Mouse (Mus musculus): Measurements from ENCODE around the gene Svs3b. TPM values are rescaled to one million over a fixed set of nuclear protein-coding genes. Genes with fewer than 3 reads are reported as not detected.
"Not testable (repeated sequence)": the region's sequence is repeated elsewhere in the genome, so short reads cannot be mapped to it uniquely, and the experiment has no call there.

The Svs3b gene
- total RNA-seq (2021), result not detected
- long read RNA-seq, experiment 1, result 0 reads
- long read RNA-seq, experiment 2, result 0 reads

GRCm38 (mm10) chr2:164256540-164256939 lies at the start of gene Svs3b:
Gene Svs3b, minus strand, starts transcription at chr2:164256640.
- DNase-seq (ENCODE audit: low spot score in 2 of 2), result not testable (repeated sequence)

- not testable (repeated sequence) for DNase-seq (ENCODE audit: low spot score in 2 of 2)
These were observed 32.5 kb upstream of the Svs3b start, which contains the start of gene Svs3a for GRCm38 (mm10) chr2:164288968-164289367. Gene Svs3a, plus strand, starts transcription at chr2:164289268.

- DNase-seq (ENCODE audit: low spot score in 2 of 2), result no peak
These were observed 21.9 kb upstream of the Svs3b start, which contains the start of gene Svs4 for GRCm38 (mm10) chr2:164278359-164278758. Gene Svs4, minus strand, starts transcription at chr2:164278459.

GRCm38 (mm10) chr2:164238366-164238765 lies 18.1 kb downstream of the Svs3b start, which contains the start of gene Svs2:
Gene Svs2, minus strand, starts transcription at chr2:164238466.
- no peak for DNase-seq (ENCODE audit: low spot score in 2 of 2)

GRCm38 (mm10) chr2:164232671-164233070 lies 23.8 kb downstream of the Svs3b start:
- DNase-seq (ENCODE audit: low spot score in 2 of 2), result no peak

- no peak for DNase-seq (ENCODE audit: low spot score in 2 of 2)
These were observed 27.9 kb downstream of the Svs3b start for GRCm38 (mm10) chr2:164228361-164229070.

GRCm38 (mm10) chr2:164221522-164221921 lies 34.9 kb downstream of the Svs3b start, which contains the start of gene Wfdc15b:
Gene Wfdc15b, minus strand, starts transcription at chr2:164221660.
- DNase-seq (ENCODE audit: low spot score in 2 of 2), result no peak

GRCm38 (mm10) chr2:164219295-164219694 lies 37.1 kb downstream of the Svs3b start:
- DNase-seq (ENCODE audit: low spot score in 2 of 2), result no peak

GRCm38 (mm10) chr2:164212711-164213110 lies 43.7 kb downstream of the Svs3b start:
- DNase-seq (ENCODE audit: low spot score in 2 of 2), result no peak

- DNase-seq (ENCODE audit: low spot score in 2 of 2), result no peak
These were observed 45.5 kb downstream of the Svs3b start for GRCm38 (mm10) chr2:164210892-164211291.

GRCm38 (mm10) chr2:164206676-164207075 lies 49.8 kb downstream of the Svs3b start:
- no peak for DNase-seq (ENCODE audit: low spot score in 2 of 2)

- not testable (repeated sequence) for DNase-seq (ENCODE audit: low spot score in 2 of 2)
These were observed 50.4 kb downstream of the Svs3b start for GRCm38 (mm10) chr2:164206011-164206410.

Other genes starting within 250 kb of the Svs3b start
- gene Pabpc1l, start 231.2 kb downstream of the Svs3b start, total RNA-seq (2021), result 1 to 10 TPM; 3.8 to 4.8 TPM
- gene Stk4, start 186.3 kb downstream of the Svs3b start, total RNA-seq (2021), result 10 to 100 TPM; 19.1 to 21.3 TPM
- gene Tomm34, start 185.5 kb downstream of the Svs3b start, total RNA-seq (2021), result 10 to 100 TPM; 25.2 to 25.4 TPM
- gene Kcns1, start 85.5 kb downstream of the Svs3b start, total RNA-seq (2021), result under 1 TPM; 0.21 to 0.52 TPM
- not detected for gene Wfdc5, start 73.9 kb downstream of the Svs3b start, total RNA-seq (2021)
- not detected for gene Wfdc12, start 66.0 kb downstream of the Svs3b start, total RNA-seq (2021)
- not detected for gene Wfdc15a, start 56.5 kb downstream of the Svs3b start, total RNA-seq (2021)
- not detected for gene Wfdc15b, start 35.0 kb downstream of the Svs3b start, total RNA-seq (2021)
- gene Svs2, start 18.2 kb downstream of the Svs3b start, total RNA-seq (2021), result not detected
- not detected for gene Svs4, start 21.8 kb upstream of the Svs3b start, total RNA-seq (2021)
- gene Svs3a, start 32.6 kb upstream of the Svs3b start, total RNA-seq (2021), result not detected
- not detected for gene Svs6, start 60.1 kb upstream of the Svs3b start, total RNA-seq (2021)
- not detected for gene Svs5, start 76.1 kb upstream of the Svs3b start, total RNA-seq (2021)
- under 1 TPM; 0.57 to 0.76 TPM for gene Slpi, start 132.5 kb upstream of the Svs3b start, total RNA-seq (2021)
- gene Rbpjl, start 146.5 kb upstream of the Svs3b start, total RNA-seq (2021), result under 1 TPM; 0.13 to 0.15 TPM
- 1 to 10 TPM; 5.5 to 6.0 TPM for gene Matn4, start 148.5 kb upstream of the Svs3b start, total RNA-seq (2021)
- gene Sdc4, start 187.2 kb upstream of the Svs3b start, total RNA-seq (2021), result 10 to 100 TPM; 58.1 to 60.1 TPM
- gene Sys1, start 200.3 kb upstream of the Svs3b start, total RNA-seq (2021), result 10 to 100 TPM; 20.8 to 22.2 TPM
- 1 to 10 TPM in 1 of 2 experiments, under 1 TPM in 1; 0.96 to 1.9 TPM for gene Gm20458, start 204.3 kb upstream of the Svs3b start, total RNA-seq (2021)
- gene Trp53tg5, start 217.1 kb upstream of the Svs3b start, total RNA-seq (2021), result not detected
- 10 to 100 TPM; 13.5 to 15.7 TPM for gene Dbndd2, start 229.5 kb upstream of the Svs3b start, total RNA-seq (2021)
- gene Pigt, start 240.9 kb upstream of the Svs3b start, total RNA-seq (2021), result 10 to 100 TPM; 66.5 to 66.8 TPM